ENCODE assay signal across 7 mouse cellular contexts in genomic region chr13:46008831-46009666, GRCm38 (mm10). TPM values are rescaled to one million over a fixed set of nuclear protein-coding genes. Genes with fewer than 3 reads are reported as not detected.
DNase-seq lines count a peak whose midpoint lies in the region; ATAC-seq lines count a peak whose summit lies in the region.

No protein-coding gene starts in this region.

- H3K9ac ChIP-seq in embryonic facial prominence, embryonic 13.5 days = peak overlapping the region; percentile 44; the same call in 1 of the 2 replicates
- peak overlapping the region; percentile 35 for H3K9ac ChIP-seq in hindbrain, embryonic 16.5 days (ENCODE audit: low read depth, low read length)
- peak overlapping the region; percentile 15 for H3K9ac ChIP-seq in neural tube, embryonic 11.5 days (ENCODE audit: low read length)

- WGBS in embryonic facial prominence, embryonic 13.5 days = 12% methylated on average over 30 of the region's 30 CpGs
- WGBS in hindbrain, embryonic 16.5 days = 4% methylated on average over 30 of the region's 30 CpGs
- WGBS in neural tube, embryonic 11.5 days = 11% methylated on average over 30 of the region's 30 CpGs

- no peak overlapping the region for H3K27ac ChIP-seq in embryonic facial prominence, embryonic 13.5 days
- H3K27ac ChIP-seq in hindbrain, embryonic 16.5 days (ENCODE audit: low read depth, low read length) = peak overlapping the region; percentile 67
- H3K27ac ChIP-seq in neural tube, embryonic 11.5 days (ENCODE audit: low read depth, low read length) = no peak overlapping the region

- peak; percentile 19 to 41 for DNase-seq in left cerebral cortex, postnatal 25 days (ENCODE audit: low spot score in 2 of 2)
- no peak for DNase-seq in left cerebral cortex, adult 11 months (ENCODE audit: low spot score)
- DNase-seq in neural tube, embryonic 11.5 days (ENCODE audit: low spot score) = peak; percentile 41
- DNase-seq in urinary bladder, adult 18-20 months (ENCODE audit: low spot score in 2 of 2) = no peak
- DNase-seq in adrenal gland, adult 2 months = no peak

- H3K27me3 ChIP-seq in embryonic facial prominence, embryonic 13.5 days = peaks cover 4% of the 10 kb centered on the region; the same call in 1 of the 2 replicates
- no peaks in the 10 kb centered on the region for H3K27me3 ChIP-seq in hindbrain, embryonic 16.5 days (replicated peaks; ENCODE audit: control insufficient read depth, insufficient read depth, low read length)
- H3K27me3 ChIP-seq in neural tube, embryonic 11.5 days (ENCODE audit: control insufficient read depth, insufficient read depth, low read length) = no peaks in the 10 kb centered on the region

- intact Hi-C loops in left cerebral cortex, postnatal 25 days (cut with DNase I) = no loop called here

- no peaks in the 10 kb centered on the region for H3K9me3 ChIP-seq in embryonic facial prominence, embryonic 13.5 days
- H3K9me3 ChIP-seq in hindbrain, embryonic 16.5 days (ENCODE audit: control insufficient read depth, low read length) = no peaks in the 10 kb centered on the region
- H3K9me3 ChIP-seq in neural tube, embryonic 11.5 days (ENCODE audit: control insufficient read depth, low read length) = no peaks in the 10 kb centered on the region

- H3K4me3 ChIP-seq in embryonic facial prominence, embryonic 13.5 days = peak overlapping the region; percentile 24
- H3K4me3 ChIP-seq in hindbrain, embryonic 16.5 days (ENCODE audit: low read length) = peak overlapping the region; percentile 14
- no peak overlapping the region for H3K4me3 ChIP-seq in neural tube, embryonic 11.5 days (ENCODE audit: low read depth, low read length)

- H3K4me2 ChIP-seq in embryonic facial prominence, embryonic 13.5 days = peak overlapping the region; percentile 52
- peak overlapping the region; percentile 45 for H3K4me2 ChIP-seq in hindbrain, embryonic 16.5 days (ENCODE audit: low read length)
- H3K4me2 ChIP-seq in neural tube, embryonic 11.5 days (ENCODE audit: low read depth) = peak overlapping the region; percentile 26

- H3K4me1 ChIP-seq in embryonic facial prominence, embryonic 13.5 days = peaks cover 35% of the 10 kb centered on the region
- peaks cover 22% of the 10 kb centered on the region for H3K4me1 ChIP-seq in hindbrain, embryonic 16.5 days (ENCODE audit: control insufficient read depth, insufficient read depth, low read depth, low read length)
- peaks cover 6% of the 10 kb centered on the region; the same call in 1 of the 2 replicates for H3K4me1 ChIP-seq in neural tube, embryonic 11.5 days (ENCODE audit: control insufficient read depth, insufficient read depth, low read length)

- no peak for ATAC-seq in embryonic facial prominence, embryonic 13.5 days (ENCODE audit: insufficient number of reproducible peaks, insufficient read depth, low FRiP score, low TSS enrichment, low read depth)
- ATAC-seq in hindbrain, embryonic 16.5 days = peak; percentile 40
- ATAC-seq in neural tube, embryonic 11.5 days (ENCODE audit: insufficient read depth, low FRiP score, low TSS enrichment) = no peak

- H3K36me3 ChIP-seq in embryonic facial prominence, embryonic 13.5 days = no peaks in the 10 kb centered on the region
- no peaks in the 10 kb centered on the region for H3K36me3 ChIP-seq in hindbrain, embryonic 16.5 days (ENCODE audit: control insufficient read depth, insufficient read depth, low read length)
- no peaks in the 10 kb centered on the region for H3K36me3 ChIP-seq in neural tube, embryonic 11.5 days (ENCODE audit: control insufficient read depth, insufficient read depth, low read length)

RNA-seq across cellular contexts. Expression of gene Atxn1, which starts 44.2 kb away (rescaled TPM):
- total RNA-seq in left cerebral cortex, postnatal 25 days (2021) = 100 to 1,000 TPM; 158 to 167 TPM
- 5.5 and 7.7 TPM in 2 replicates for polyA plus RNA-seq in embryonic facial prominence, embryonic 13.5 days (2015; fragmentation: Nextera tagmentation; extraction: Ambion mirVana)
- 7.5 and 8.3 TPM in 2 replicates for polyA plus RNA-seq in hindbrain, embryonic 16.5 days (2015; fragmentation: Nextera tagmentation; extraction: Ambion mirVana)
- 1.1 and 1.5 TPM in 2 replicates for polyA plus RNA-seq in neural tube, embryonic 11.5 days (2014; fragmentation: Nextera tagmentation; extraction: Ambion mirVana)
- total RNA-seq in adrenal gland, adult 2 months (2021) = 10 to 100 TPM; 42.0 to 43.5 TPM
- 21.1 and 27.3 TPM in 2 replicates for polyA plus RNA-seq in adrenal gland, adult 2 months (2012; rRNA removed)

Comparison
In these comparisons a context has a peak if more than half of its experiments do, and no peak if none do; other contexts are left out.
1. DNase-seq: peak in left cerebral cortex, postnatal 25 days (2 of 2) and neural tube, embryonic 11.5 days (single experiment); none in left cerebral cortex, adult 11 months (single experiment), urinary bladder, adult 18-20 months (0 of 2) and adrenal gland, adult 2 months (single experiment).
2. Peak in every context shown above with its lines, with median percentiles within 50 percentile points of each other: H3K4me2 ChIP-seq and H3K9ac ChIP-seq.